Mouse (Mus musculus) gastrocnemius, postnatal 25 days (tissue): ENCODE measurements around the gene Gm10330. TPM values are rescaled to one million over a fixed set of nuclear protein-coding genes. Genes with fewer than 3 reads are reported as not detected.
"Not testable (repeated sequence)": the region's sequence is repeated elsewhere in the genome, so short reads cannot be mapped to it uniquely, and the experiment has no call there.

Source experiments
- DNase-seq: peaks from one replicate; pipeline ENCODE4 v3.0.0; 2022
- long read RNA-seq, 2 experiments: library from polyadenylated mRNA; stranded (forward); transcript quantifications; one replicate each; pipeline ENCODE4 v2.0.0; 2021
- total RNA-seq, 2 experiments: library from RNA; stranded (reverse); gene quantifications; 1 replicate in 1 of 2; 2 replicates in 1 of 2; pipeline ENCODE4 v1.2.3; 2021

The Gm10330 gene
- total RNA-seq: not detected
- long read RNA-seq, experiment 1: 0 reads
- long read RNA-seq, experiment 2: 0 reads

DNA sequence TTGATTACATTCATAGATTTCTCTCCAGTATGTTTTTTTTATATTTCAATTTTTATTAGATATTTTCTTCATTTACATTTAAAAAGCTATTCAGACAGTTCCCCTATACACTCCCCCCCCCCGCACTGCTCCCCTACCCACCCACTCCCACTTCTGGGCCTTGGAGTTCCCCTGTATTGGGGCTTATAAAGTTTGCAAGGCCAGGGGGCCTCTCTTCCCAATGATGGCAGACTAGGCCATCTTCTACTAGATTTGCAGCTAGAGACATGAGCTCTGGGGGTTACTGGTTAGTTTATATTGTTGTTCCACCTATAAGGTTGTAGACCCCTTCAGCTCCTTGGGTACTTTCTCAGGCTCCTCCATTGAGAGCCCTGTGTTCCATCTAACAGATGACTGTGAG is at the start of gene Gm10330:
Gene Gm10330 (minus strand): TSS at position 101 of the 400 bp plus-strand sequence.
- not testable (repeated sequence) for DNase-seq

DNA sequence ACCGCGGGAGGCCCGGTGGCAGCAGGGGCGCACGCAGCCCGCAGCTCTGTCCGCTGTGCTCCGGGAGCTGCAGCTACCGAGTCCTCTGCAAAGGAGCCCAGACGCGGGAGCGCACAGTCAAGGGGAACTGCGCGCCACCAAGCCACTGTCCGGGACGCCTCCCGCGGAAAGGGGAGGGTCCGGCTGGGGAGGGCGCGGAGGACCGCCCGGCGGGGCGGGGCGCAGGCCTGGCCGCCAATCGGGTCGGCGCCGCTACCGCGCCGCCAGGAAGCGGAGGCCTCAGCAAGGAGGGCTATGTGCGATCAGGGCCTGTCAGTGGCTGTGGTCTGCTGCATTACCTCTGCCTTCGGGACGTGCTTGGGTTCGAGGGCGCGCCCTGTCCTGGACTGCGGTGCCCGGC is 20.7 kb upstream of the Gm10330 start:
- DNase-seq: not testable (repeated sequence)

DNA sequence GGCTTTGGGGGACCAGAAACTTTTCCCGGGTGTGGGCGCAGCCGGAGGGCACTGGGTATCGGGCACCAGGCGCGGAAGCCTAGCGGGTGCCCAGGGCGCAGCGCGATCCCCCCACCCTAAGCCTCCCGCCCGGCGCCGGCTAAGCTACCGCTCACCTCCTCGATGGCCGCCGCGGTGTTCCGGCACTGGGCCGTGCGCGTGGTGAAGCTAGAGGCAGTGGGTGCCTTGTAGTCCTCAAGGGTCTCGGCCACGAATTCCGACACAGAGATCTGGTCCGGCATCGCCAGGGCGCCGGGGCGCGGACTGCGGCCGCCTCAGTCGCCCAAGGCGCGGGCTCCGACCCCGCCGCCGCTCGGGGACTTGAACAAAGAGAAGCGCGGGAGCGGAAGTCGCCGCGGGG is 20.3 kb upstream of the Gm10330 start:
- not testable (repeated sequence) for DNase-seq
